Mouse (Mus musculus) hindbrain, embryonic 15.5 days (tissue): Measurements from ENCODE around the gene Pagr1b. TPM values are rescaled to one million over a fixed set of nuclear protein-coding genes. Genes with fewer than 3 reads are reported as not detected.

ENCODE experiments used
- ATAC-seq: fragments of 200-750 bp; cut with Nextera tagmentation; 2 replicates; pipeline ENCODE4 v1.8.0; 2017; ENCODE audit warnings: low read depth, moderate number of reproducible peaks, moderate TSS enrichment; ENCODE audit not compliant: low FRiP score
- H3K27ac ChIP-seq: fragments of 300-500 bp; sonication (generic); replicated peaks from 2 replicates; pipeline ENCODE4 v1.5.1; 2015; ENCODE audit warnings: mild to moderate bottlenecking, inconsistent platforms
- H3K27me3 ChIP-seq: fragments of 300-500 bp; sonication (generic); 2 replicates; pipeline ENCODE4 v1.6.1; 2015; ENCODE audit warnings: control low read depth, inconsistent platforms
- H3K36me3 ChIP-seq: fragments of 300-500 bp; sonication (generic); 2 replicates; pipeline ENCODE4 v1.6.1; 2015; ENCODE audit warnings: control low read depth, inconsistent platforms
- H3K4me1 ChIP-seq: fragments of 300-500 bp; sonication (generic); replicated peaks from 2 replicates; pipeline ENCODE4 v1.6.1; 2015; ENCODE audit warnings: control low read depth, inconsistent platforms
- H3K4me2 ChIP-seq: fragments of 300-500 bp; sonication (generic); 2 replicates; pipeline ENCODE4 v1.6.1; 2015; ENCODE audit warnings: moderate library complexity, mild to moderate bottlenecking, inconsistent platforms
- H3K4me3 ChIP-seq: fragments of 300-500 bp; sonication (generic); 2 replicates; pipeline ENCODE4 v1.5.1; 2015; ENCODE audit warnings: mild to moderate bottlenecking, inconsistent platforms
- H3K9ac ChIP-seq: fragments of 300-500 bp; sonication (generic); 2 replicates; pipeline ENCODE4 v1.6.1; 2015; ENCODE audit warnings: inconsistent platforms
- H3K9me3 ChIP-seq: fragments of 300-500 bp; sonication (generic); 2 replicates; pipeline ENCODE4 v1.6.1; 2016; ENCODE audit warnings: control low read depth, inconsistent platforms
- WGBS: fragments of 180-500 bp; shearing (Covaris S2); methylation state at CpG from one replicate; pipeline ENCODE4 v1.1.7; 2015; 5-methylcytosine and 5-hydroxymethylcytosine counted together
- polyA plus RNA-seq: library from polyadenylated mRNA; unstranded; fragments of >200 nt; fragmentation: Nextera tagmentation; extraction: Ambion mirVana; gene quantifications from 2 replicates; pipeline ENCODE4 v1.2.1, GENCODE M21; 2015

The Pagr1b gene
- polyA plus RNA-seq, 1 experiment from 2014 or later = not detected

DNA sequence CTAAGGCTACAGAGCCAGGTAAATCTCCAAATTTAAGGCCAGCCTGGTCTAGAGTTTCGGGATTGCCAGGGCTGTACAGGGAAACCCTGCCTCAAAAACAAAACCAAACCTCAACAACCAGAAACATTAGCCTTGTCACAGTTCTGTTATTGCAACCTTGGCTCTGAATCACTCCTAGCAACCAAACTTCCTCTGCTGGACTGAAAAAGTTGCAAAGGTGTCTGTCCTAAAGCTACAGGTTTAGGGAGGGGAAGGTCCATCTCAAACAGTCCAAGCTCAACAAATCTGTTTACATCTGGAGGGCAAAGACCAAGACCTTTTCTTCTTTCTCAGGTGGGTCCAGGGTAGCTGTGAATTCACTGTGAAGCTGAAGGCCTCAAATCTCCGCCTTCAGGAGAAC, 5.2 kb downstream of the Pagr1b start:
- Histone ChIP-seq H3K36me3 (peaks cover 27% of the 10 kb centered on the region), H3K4me2 (no peak overlapping the region), H3K4me3 (no peak overlapping the region), H3K27me3 (no peaks in the 10 kb centered on the region), H3K4me1 (peaks cover 22% of the 10 kb centered on the region), H3K9me3 (no peaks in the 10 kb centered on the region), H3K9ac (no peak overlapping the region), H3K27ac (no peak overlapping the region)
- no peak for ATAC-seq
- 98% methylated on average over 2 of the region's 2 CpGs for WGBS

- Histone ChIP-seq H3K9me3 (no peaks in the 10 kb centered on the region), H3K36me3 (peaks cover 17% of the 10 kb centered on the region), H3K4me1 (peaks cover 7% of the 10 kb centered on the region), H3K9ac (no peak overlapping the region), H3K27me3 (no peaks in the 10 kb centered on the region), H3K4me2 (no peak overlapping the region), H3K27ac (no peak overlapping the region), H3K4me3 (no peak overlapping the region)
- WGBS = 86% methylated on average over 17 of the region's 17 CpGs
- no peak for ATAC-seq
Measured at GRCm38 (mm10) chr7:127009307-127010085, 6.8 kb downstream of the Pagr1b start.

DNA sequence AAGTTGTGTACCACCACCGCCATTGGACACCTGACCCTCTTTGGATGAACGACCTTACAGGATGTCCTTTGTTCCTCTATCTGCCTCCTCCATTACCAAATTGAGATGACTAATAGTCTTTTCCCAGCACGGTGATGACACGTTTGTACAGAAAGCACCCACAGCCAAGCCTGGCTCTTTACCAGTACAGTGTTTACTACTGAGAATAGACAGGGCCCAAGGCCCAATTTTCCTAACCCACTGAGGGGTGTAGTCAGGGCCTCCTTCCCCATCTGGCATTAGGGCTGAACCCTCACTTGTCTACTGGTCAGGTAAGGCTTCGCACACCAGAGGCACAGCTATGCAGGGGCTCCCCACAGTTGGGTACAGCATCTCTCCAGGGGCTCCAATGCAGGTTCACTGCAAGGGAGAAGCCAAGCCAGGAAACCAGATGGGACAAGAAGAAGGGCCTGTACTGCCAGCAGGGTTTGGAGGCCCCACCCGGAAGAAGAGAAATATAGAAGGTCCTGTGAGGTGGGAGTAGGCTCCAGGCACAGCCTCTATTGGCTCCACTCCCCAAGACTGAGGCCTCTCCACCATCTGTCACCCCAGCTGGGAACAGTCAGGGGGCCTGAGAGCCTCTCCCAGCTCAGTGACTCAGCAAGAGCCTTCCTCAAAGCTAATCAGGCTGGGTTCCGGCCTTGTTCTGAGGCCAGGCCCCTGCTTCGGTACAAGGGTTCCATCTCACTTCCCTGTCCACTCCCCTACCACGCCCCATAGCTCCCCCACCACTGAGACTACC, 7.9 kb downstream of the Pagr1b start:
- 57% methylated on average over 9 of the region's 9 CpGs for WGBS
- Histone ChIP-seq H3K4me3 (no peak overlapping the region), H3K9ac (no peak overlapping the region), H3K9me3 (no peaks in the 10 kb centered on the region), H3K27ac (peak overlapping the region; percentile 23; the same call in 1 of the 2 replicates), H3K4me2 (no peak overlapping the region), H3K36me3 (peaks cover 6% of the 10 kb centered on the region; the same call in 1 of the 2 replicates), H3K4me1 (no peaks in the 10 kb centered on the region), H3K27me3 (no peaks in the 10 kb centered on the region)
- peak; percentile 72 for ATAC-seq

- Histone ChIP-seq H3K36me3 (0 out of 2 replicates have a peak, but pooled peaks cover 2% of the 10 kb centered on the region), H3K4me2 (no peak overlapping the region), H3K4me3 (no peak overlapping the region), H3K9me3 (no peaks in the 10 kb centered on the region), H3K9ac (no peak overlapping the region), H3K27me3 (no peaks in the 10 kb centered on the region), H3K27ac (no peak overlapping the region), H3K4me1 (no peaks in the 10 kb centered on the region)
- 88% methylated on average over 6 of the region's 6 CpGs for WGBS
- no peak for ATAC-seq
Measured at GRCm38 (mm10) chr7:127007313-127008024, 8.8 kb downstream of the Pagr1b start.

- H3K4me2 ChIP-seq = no peak overlapping the region
- no peaks in the 10 kb centered on the region for H3K36me3 ChIP-seq
- no peak overlapping the region for H3K9ac ChIP-seq
- no peak overlapping the region for H3K4me3 ChIP-seq
- H3K9me3 ChIP-seq = no peaks in the 10 kb centered on the region
- no peak overlapping the region for H3K27ac ChIP-seq
- no peaks in the 10 kb centered on the region for H3K27me3 ChIP-seq
- 86% methylated on average over 4 of the region's 4 CpGs for WGBS
- H3K4me1 ChIP-seq = no peaks in the 10 kb centered on the region
- no peak for ATAC-seq
Measured at GRCm38 (mm10) chr7:127004122-127004875, 12.0 kb downstream of the Pagr1b start.

DNA sequence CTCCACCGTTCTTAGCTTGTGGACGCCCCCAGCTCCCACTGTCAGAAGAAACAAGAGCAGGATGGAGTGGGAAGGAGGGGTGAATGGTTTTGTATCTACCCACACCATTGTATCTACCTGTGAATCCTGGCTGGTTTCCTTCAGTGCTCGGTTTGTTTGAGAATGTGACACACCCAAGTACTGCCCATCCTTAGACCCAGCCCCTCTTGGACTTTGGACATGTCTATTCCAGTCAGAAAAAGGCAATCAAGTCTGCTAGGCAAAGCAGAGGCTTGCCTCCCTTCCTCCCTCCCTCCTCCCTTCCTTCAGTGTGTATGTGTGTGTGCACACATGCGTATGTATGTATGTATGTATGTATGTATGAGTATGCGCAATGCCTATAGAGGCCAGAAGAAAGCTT, 12.7 kb downstream of the Pagr1b start:
- Histone ChIP-seq H3K4me3 (no peak overlapping the region), H3K9me3 (no peaks in the 10 kb centered on the region), H3K36me3 (no peaks in the 10 kb centered on the region), H3K4me2 (no peak overlapping the region), H3K27ac (no peak overlapping the region), H3K4me1 (no peaks in the 10 kb centered on the region), H3K27me3 (no peaks in the 10 kb centered on the region), H3K9ac (no peak overlapping the region)
- no peak for ATAC-seq
- 89% methylated on average over 5 of the region's 5 CpGs for WGBS

DNA sequence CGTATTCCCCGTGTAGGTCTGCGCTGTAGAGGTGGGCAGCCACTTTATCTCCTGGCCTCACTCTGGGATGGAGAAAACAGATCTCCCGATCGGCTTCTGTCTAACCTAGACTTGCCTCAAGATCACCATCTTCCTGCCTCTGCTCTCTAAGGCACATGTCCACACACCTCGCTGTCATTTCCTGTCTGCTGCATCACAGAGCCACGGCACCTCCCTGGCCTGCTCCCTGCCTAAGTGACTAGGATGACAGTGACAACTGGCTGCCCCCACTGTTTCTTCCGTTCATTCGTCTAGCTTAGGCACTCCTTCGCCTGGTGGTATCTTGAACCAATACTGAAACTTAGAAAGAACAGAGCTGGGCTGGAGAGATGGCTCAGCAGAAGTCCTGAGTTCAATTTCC, 16.7 kb downstream of the Pagr1b start:
- Histone ChIP-seq H3K4me3 (no peak overlapping the region), H3K4me1 (no peaks in the 10 kb centered on the region), H3K9ac (no peak overlapping the region), H3K4me2 (no peak overlapping the region), H3K9me3 (no peaks in the 10 kb centered on the region), H3K36me3 (peaks cover 4% of the 10 kb centered on the region; the same call in 1 of the 2 replicates), H3K27me3 (no peaks in the 10 kb centered on the region), H3K27ac (no peak overlapping the region)
- no peak for ATAC-seq
- 88% methylated on average over 10 of the region's 10 CpGs for WGBS

- WGBS = 87% methylated on average over 4 of the region's 4 CpGs
- no peaks in the 10 kb centered on the region for H3K4me1 ChIP-seq
- H3K27me3 ChIP-seq = no peaks in the 10 kb centered on the region
- ATAC-seq = no peak
- no peak overlapping the region for H3K27ac ChIP-seq
- H3K4me3 ChIP-seq = no peak overlapping the region
- H3K4me2 ChIP-seq = no peak overlapping the region
- no peak overlapping the region for H3K9ac ChIP-seq
- peaks cover 4% of the 10 kb centered on the region; the same call in 1 of the 2 replicates for H3K36me3 ChIP-seq
- no peaks in the 10 kb centered on the region for H3K9me3 ChIP-seq
Measured at GRCm38 (mm10) chr7:126996449-126996848, 19.8 kb downstream of the Pagr1b start.

DNA sequence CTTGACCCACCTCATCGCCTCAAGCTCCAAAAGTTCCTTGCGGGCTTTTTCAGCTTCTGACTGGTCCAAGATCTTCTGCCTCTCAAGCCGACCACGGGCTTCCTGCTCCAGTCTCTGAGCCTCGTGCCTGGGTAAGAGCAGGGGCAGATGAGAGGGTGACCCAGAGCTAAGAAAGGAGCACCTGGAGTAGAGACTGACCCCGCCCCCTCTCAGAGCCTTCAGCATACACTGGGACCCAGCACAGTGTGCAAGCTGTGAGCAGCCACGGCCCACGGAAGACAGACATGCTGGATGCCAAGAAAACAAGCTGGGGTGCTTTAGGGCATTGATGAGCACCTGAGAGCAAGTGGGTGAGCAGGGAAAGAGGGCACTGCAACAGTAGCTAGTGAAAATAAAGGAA, 27.5 kb downstream of the Pagr1b start:
- Histone ChIP-seq H3K4me3 (no peak overlapping the region), H3K36me3 (no peaks in the 10 kb centered on the region), H3K9me3 (no peaks in the 10 kb centered on the region), H3K27me3 (no peaks in the 10 kb centered on the region), H3K27ac (no peak overlapping the region), H3K4me1 (no peaks in the 10 kb centered on the region), H3K9ac (no peak overlapping the region), H3K4me2 (no peak overlapping the region)
- 66% methylated on average over 8 of the region's 8 CpGs for WGBS
- no peak for ATAC-seq

DNA sequence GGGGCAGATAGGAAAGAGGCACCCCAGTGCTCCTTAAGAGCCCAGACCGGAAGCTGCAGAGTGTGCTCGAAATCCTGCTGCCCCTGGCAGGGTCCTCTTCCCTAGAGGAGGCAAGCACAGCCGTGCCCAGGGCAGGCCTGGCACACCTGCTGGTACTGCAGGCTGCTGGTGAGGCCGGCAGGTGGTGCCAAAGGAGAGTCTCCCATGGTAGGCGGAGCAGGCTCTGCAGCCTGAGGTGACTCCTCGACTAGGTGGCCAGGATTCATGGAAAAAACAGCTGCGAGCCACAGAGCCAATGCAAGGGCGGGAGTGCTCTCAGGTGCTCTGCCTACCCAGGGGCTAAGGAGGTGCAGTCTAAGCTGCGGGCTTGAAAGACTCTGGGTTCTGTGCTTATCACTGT, 30.0 kb downstream of the Pagr1b start:
- no peak for ATAC-seq
- Histone ChIP-seq H3K27ac (no peak overlapping the region), H3K9ac (no peak overlapping the region), H3K27me3 (no peaks in the 10 kb centered on the region), H3K4me3 (no peak overlapping the region), H3K9me3 (no peaks in the 10 kb centered on the region), H3K4me2 (no peak overlapping the region), H3K36me3 (0 out of 2 replicates have a peak, but pooled peaks cover 1% of the 10 kb centered on the region), H3K4me1 (no peaks in the 10 kb centered on the region)
- 53% methylated on average over 9 of the region's 9 CpGs for WGBS

- Histone ChIP-seq H3K9ac (no peak overlapping the region), H3K4me1 (no peaks in the 10 kb centered on the region), H3K4me3 (no peak overlapping the region), H3K36me3 (peaks cover 12% of the 10 kb centered on the region; the same call in 1 of the 2 replicates), H3K27ac (no peak overlapping the region), H3K9me3 (no peaks in the 10 kb centered on the region), H3K27me3 (no peaks in the 10 kb centered on the region), H3K4me2 (no peak overlapping the region)
- ATAC-seq = no peak
- WGBS = 65% methylated on average over 10 of the region's 10 CpGs
Measured at GRCm38 (mm10) chr7:126984667-126985444, 31.4 kb downstream of the Pagr1b start.
